Mouse (Mus musculus): ENCODE results near the gene Xylt1.

DNA sequence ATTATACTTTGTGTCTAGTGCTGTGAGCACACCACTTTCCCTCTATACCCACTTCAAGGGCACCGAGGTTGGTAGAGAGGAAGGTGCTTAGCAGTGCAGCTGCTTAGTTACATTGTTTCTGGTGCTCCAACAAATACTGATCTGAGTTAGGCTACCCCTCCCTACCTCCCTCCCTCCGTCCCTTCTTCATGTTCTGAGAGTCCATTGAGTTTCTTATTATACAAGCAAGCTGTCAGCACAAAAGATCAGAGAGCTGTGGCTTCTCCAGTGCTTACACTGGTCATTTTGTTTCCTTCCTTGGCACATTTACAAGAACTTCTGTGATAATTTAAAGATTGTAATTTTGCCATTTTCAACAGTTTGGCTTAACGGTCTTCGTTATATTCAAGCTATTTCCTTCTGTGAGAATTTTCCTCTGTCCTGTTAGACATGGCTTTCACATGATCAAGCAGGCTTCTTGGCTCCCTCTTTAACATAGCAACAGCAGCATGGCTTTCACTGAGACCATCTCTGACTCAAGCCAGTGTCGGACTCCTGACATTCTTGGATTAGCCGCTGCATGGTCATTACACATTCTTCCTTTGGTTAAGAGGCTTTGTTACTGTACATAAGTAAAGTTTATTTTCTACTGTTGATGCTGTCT lies 12.0 kb upstream of the Xylt1 start:
- TF ChIP-seq CTCF (IDR thresholded peaks at IDR 0.05; ENCODE audit: borderline replicate concordance, control insufficient read depth, extremely low read depth, insufficient read depth, low read length, poor library complexity) (no peak), POLR2A (IDR thresholded peaks at IDR 0.05; ENCODE audit: control insufficient read depth, extremely low read depth, insufficient read depth, low read length, poor library complexity) (no peak)

All from thymus, adult 2 months (tissue).